Mouse (Mus musculus) forebrain, embryonic 16.5 days (tissue): ENCODE results near the gene Crtc2. TPM values are rescaled to one million over a fixed set of nuclear protein-coding genes. Genes with fewer than 3 reads are reported as not detected.

Experiments used
- ATAC-seq: fragments of 200-750 bp; cut with Nextera tagmentation; 2 replicates; pipeline ENCODE4 v1.8.0; 2017; ENCODE audit warnings: mild to moderate bottlenecking, moderate library complexity
- H3K27ac ChIP-seq: fragments of 300-500 bp; sonication (generic); 2 replicates; pipeline ENCODE4 v1.5.1; 2014; ENCODE audit warnings: low read length, control low read depth
- H3K27me3 ChIP-seq: fragments of 300-500 bp; sonication (generic); replicated peaks from 2 replicates; pipeline ENCODE4 v1.6.1; 2014; ENCODE audit warnings: low read length; ENCODE audit not compliant: control insufficient read depth, insufficient read depth
- H3K36me3 ChIP-seq: fragments of 300-500 bp; sonication (generic); 2 replicates; pipeline ENCODE4 v1.6.1; 2014; ENCODE audit not compliant: control insufficient read depth, insufficient read depth
- H3K4me1 ChIP-seq: fragments of 300-500 bp; sonication (generic); replicated peaks from 2 replicates; pipeline ENCODE4 v1.6.1; 2014; ENCODE audit warnings: low read length; ENCODE audit not compliant: control insufficient read depth, insufficient read depth
- H3K4me2 ChIP-seq: fragments of 300-500 bp; sonication (generic); 2 replicates; pipeline ENCODE4 v1.6.1; 2014; ENCODE audit warnings: mild to moderate bottlenecking, low read length, control low read depth
- H3K4me3 ChIP-seq: fragments of 300-500 bp; sonication (generic); replicated peaks from 2 replicates; pipeline ENCODE4 v1.5.1; 2014; ENCODE audit warnings: mild to moderate bottlenecking, low read length, control low read depth
- H3K9ac ChIP-seq: fragments of 300-500 bp; sonication (generic); replicated peaks from 2 replicates; pipeline ENCODE4 v1.6.1; 2014; ENCODE audit warnings: low read depth, low read length, control low read depth
- H3K9me3 ChIP-seq: fragments of 300-500 bp; sonication (generic); 2 replicates; pipeline ENCODE4 v1.6.1; 2016; ENCODE audit warnings: low read length; ENCODE audit not compliant: control insufficient read depth
- WGBS: fragments of 180-500 bp; shearing (Covaris S2); extraction: QIAGEN DNeasy Blood & Tissue Kit; methylation state at CpG from one replicate; pipeline ENCODE4 v1.1.7; 2014; 5-methylcytosine and 5-hydroxymethylcytosine counted together
- polyA plus RNA-seq: library from polyadenylated mRNA; unstranded; fragments of >200 nt; fragmentation: Nextera tagmentation; extraction: Ambion mirVana; gene quantifications from 2 replicates; pipeline ENCODE4 v1.2.1, GENCODE M21; 2015

Crtc2 gene
- polyA plus RNA-seq, 1 experiment from 2014 or later, result 23.2 TPM

DNA sequence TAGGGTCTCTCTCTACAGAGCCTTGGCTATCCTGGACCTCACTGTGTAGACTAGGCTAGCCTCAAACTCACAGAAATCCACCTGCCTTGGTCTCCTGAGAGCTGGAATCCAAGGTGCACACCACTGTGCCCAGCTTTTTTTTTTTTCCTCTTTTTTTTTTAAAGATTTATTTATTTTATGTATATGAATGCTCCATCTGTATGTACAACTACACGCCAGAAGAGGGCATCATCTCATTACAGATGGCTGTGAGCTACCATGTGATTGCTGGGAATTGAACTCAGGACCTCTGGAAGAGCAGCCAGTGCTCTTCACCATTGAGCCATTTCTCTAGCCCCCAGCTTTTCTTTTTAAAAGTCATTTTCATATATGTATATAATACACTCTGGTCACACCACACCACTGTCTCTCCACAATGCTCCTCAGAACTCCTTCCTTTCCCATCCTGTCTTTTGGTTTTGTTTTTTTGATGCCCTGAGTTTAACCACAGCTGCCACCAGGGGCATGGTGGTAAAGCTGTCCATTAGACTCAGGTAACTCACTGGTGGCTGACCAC is 38.1 kb upstream of the Crtc2 start:
- H3K9ac ChIP-seq, result no peak overlapping the region
- H3K4me3 ChIP-seq, result no peak overlapping the region
- H3K9me3 ChIP-seq, result no peaks in the 10 kb centered on the region
- ATAC-seq, result no peak
- no peak overlapping the region for H3K27ac ChIP-seq
- no peak overlapping the region for H3K4me2 ChIP-seq
- H3K27me3 ChIP-seq, result no peaks in the 10 kb centered on the region
- 28% methylated on average over 1 of the region's 1 CpGs for WGBS
- H3K36me3 ChIP-seq, result peaks cover 12% of the 10 kb centered on the region
- peaks cover 29% of the 10 kb centered on the region for H3K4me1 ChIP-seq

DNA sequence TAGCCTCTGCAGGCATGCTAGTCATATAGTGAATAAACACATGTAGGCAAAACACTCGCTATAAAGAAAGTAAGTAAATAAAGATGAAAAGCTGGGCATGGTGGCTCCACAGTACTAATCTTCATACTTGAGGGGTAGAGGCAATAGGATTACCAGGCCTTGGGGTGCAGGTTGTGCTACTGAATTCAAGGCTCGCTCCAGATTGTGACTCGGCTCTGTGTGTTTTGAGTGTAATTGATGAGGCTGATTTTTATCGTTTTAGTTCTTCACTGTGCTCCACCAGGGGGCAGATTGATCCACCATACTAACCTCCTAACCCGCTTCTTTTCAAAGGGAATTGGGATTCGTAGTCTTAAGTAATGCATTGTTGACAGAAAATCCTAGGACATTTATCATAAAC is 33.9 kb upstream of the Crtc2 start:
- Histone ChIP-seq H3K9ac (peak overlapping the region; percentile 61), H3K4me2 (peak overlapping the region; percentile 81), H3K4me3 (peak overlapping the region; percentile 45), H3K9me3 (no peaks in the 10 kb centered on the region), H3K27me3 (no peaks in the 10 kb centered on the region), H3K4me1 (peaks cover 11% of the 10 kb centered on the region), H3K36me3 (no peaks in the 10 kb centered on the region), H3K27ac (peak overlapping the region; percentile 51)
- 9% methylated on average over 6 of the region's 6 CpGs for WGBS
- peak; percentile 63 for ATAC-seq

DNA sequence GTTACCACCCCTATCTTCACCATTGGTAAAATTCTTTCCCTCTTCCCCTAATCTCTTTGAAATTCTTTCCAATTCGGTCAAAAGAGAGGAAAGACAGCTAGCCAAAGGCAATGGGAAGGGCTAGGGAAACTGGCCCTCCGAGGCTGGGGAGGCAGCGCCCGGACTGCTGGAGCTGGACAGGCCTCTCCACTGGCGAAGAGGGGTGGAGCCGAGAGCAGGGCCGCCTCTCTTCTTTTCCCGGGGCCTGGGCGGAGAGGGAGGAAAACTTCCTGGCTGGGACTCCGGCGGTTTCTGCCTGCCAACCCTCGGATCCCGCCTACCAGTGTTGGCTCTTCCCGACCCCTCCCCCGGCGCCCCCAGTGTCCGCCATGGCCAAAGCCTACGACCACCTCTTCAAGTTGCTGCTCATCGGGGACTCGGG is 33.4 kb upstream of the Crtc2 start:
- no peaks in the 10 kb centered on the region for H3K27me3 ChIP-seq
- peak; percentile 79 for ATAC-seq
- peak overlapping the region; percentile 61 for H3K9ac ChIP-seq
- H3K4me1 ChIP-seq, result peaks cover 11% of the 10 kb centered on the region
- 0% methylated on average over 16 of the region's 20 CpGs for WGBS
- peak overlapping the region; percentile 45 for H3K4me3 ChIP-seq
- peak overlapping the region; percentile 81 for H3K4me2 ChIP-seq
- H3K9me3 ChIP-seq, result no peaks in the 10 kb centered on the region
- H3K36me3 ChIP-seq, result no peaks in the 10 kb centered on the region
- peak overlapping the region; percentile 51 for H3K27ac ChIP-seq

DNA sequence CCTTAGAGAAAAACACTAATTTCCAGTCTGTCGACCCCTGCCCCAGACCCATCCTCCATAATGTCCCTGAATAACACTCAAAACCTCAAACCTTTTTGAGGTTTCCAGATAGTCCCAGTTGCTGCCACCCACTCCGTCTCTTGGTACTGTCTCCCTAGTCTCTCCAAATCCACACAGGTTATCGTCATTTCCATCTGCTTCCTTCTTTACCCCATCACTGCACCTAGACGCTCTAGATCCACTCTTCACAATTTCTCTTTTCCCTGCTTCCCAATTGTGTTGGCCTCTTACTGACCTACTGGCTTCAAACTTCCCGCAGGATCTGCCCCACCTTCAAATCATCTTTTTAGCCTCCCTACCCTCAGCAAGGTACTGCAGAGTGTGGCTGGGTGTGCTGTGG is 32.8 kb upstream of the Crtc2 start:
- peak overlapping the region; percentile 81 for H3K4me2 ChIP-seq
- peak overlapping the region; percentile 61 for H3K9ac ChIP-seq

DNA sequence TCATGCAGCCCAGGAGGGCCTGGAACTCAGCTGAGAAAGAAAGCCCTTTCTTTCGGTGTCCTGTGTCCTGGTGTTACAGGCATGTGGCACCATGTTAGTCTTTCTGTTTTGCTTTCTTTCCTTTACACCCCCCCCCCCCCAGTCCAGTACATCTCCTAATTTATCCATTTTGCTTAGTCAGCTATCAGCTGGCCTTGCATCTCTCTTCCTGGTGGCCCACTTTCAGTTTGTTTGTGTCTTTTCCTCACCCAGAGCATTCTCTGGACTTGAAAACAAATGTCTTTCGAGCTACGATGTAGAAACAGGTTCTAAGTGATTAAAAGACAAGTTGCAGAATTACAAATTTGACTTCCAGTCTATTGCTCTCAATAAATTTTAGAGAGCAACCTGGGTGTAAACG is 31.5 kb upstream of the Crtc2 start:
- no peak overlapping the region for H3K4me2 ChIP-seq
- peaks cover 11% of the 10 kb centered on the region for H3K4me1 ChIP-seq
- H3K27me3 ChIP-seq, result no peaks in the 10 kb centered on the region
- WGBS, result 87% methylated on average over 4 of the region's 4 CpGs
- no peak for ATAC-seq
- H3K4me3 ChIP-seq, result no peak overlapping the region
- H3K27ac ChIP-seq, result no peak overlapping the region
- no peaks in the 10 kb centered on the region for H3K36me3 ChIP-seq
- no peaks in the 10 kb centered on the region for H3K9me3 ChIP-seq
- no peak overlapping the region for H3K9ac ChIP-seq

More for the DNA sequence above, 32.8 kb upstream of the Crtc2 start:
- H3K4me3 ChIP-seq, result peak overlapping the region; percentile 45
- peaks cover 11% of the 10 kb centered on the region for H3K4me1 ChIP-seq
- H3K27me3 ChIP-seq, result no peaks in the 10 kb centered on the region
- H3K9me3 ChIP-seq, result no peaks in the 10 kb centered on the region
- WGBS, result 29% methylated on average over 5 of the region's 5 CpGs
- no peaks in the 10 kb centered on the region for H3K36me3 ChIP-seq
- H3K27ac ChIP-seq, result no peak overlapping the region
- ATAC-seq, result no peak

DNA sequence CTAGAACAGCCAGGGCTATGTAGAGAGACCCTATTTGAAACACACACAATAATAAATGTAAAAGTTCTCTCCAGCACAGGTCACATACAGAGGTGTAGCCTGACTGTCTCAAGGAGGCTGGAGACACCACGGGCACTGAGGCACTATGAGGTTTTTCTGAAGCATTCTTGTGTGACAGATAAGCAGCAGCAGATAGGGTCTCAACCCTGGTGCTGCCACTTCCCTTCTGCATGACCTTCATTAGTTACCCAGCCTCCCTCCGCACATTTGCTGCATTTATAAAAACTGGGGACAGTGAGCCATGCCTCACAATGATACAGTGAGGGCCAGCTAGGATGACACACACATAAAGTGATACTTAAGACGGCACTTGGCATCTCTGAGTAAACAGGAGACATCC is 31.0 kb upstream of the Crtc2 start:
- ATAC-seq, result no peak

DNA sequence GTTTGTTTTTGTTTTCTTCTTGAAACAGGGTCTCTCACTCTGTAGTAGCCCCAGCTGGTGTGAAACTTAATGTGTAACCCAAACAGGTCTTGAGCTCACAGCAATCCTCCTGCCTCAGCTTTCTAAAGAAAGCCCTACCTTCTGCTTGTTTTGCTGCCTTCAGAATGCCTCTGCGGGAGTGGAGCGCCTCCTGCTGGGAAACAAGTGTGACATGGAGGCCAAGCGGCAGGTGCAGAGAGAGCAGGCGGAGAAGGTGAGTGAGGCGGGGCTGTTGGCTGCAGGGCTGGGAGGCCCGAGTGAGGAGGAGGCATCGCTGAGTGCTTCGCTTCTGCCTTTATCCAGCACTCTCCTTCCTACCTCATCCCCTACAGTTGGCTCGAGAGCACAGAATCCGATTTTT is 29.6 kb upstream of the Crtc2 start:
- H3K27ac ChIP-seq, result no peak overlapping the region
- no peak for ATAC-seq

More for the DNA sequence above, 31.0 kb upstream of the Crtc2 start:
- H3K36me3 ChIP-seq, result no peaks in the 10 kb centered on the region
- no peaks in the 10 kb centered on the region for H3K9me3 ChIP-seq
- H3K4me1 ChIP-seq, result peaks cover 11% of the 10 kb centered on the region
- 81% methylated on average over 3 of the region's 3 CpGs for WGBS
- H3K4me3 ChIP-seq, result no peak overlapping the region
- no peak overlapping the region for H3K27ac ChIP-seq
- no peak overlapping the region for H3K9ac ChIP-seq
- no peaks in the 10 kb centered on the region for H3K27me3 ChIP-seq
- no peak overlapping the region for H3K4me2 ChIP-seq

DNA sequence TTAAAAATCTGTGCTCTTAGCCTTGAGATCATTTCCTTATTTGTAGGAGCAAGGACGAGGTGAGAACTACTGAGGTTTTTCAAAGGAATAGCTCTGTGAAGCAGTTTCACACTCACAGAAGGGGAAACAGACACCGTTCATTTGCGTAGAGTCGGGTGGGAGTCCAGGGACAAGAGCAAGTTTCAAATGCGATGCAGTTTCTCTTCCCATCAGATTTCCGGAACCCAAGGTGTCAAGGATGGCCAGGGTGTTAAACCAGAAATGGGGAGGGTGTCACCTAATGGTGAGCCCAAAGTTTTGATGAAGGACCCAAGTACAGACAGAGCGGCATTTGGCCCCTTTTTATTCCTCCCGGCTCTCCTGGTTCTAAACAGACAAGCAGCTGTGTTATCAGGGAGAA is 22.9 kb upstream of the Crtc2 start:
- Histone ChIP-seq H3K4me3 (peak overlapping the region; percentile 90), H3K9me3 (no peaks in the 10 kb centered on the region), H3K27ac (peak overlapping the region; percentile 87), H3K4me1 (peaks cover 13% of the 10 kb centered on the region), H3K27me3 (no peaks in the 10 kb centered on the region), H3K9ac (peak overlapping the region; percentile 89), H3K36me3 (peaks cover 10% of the 10 kb centered on the region), H3K4me2 (peak overlapping the region; percentile 90)
- ATAC-seq, result no peak
- 20% methylated on average over 8 of the region's 8 CpGs for WGBS

More for the DNA sequence above, 29.6 kb upstream of the Crtc2 start:
- Histone ChIP-seq H3K4me2 (no peak overlapping the region), H3K9me3 (no peaks in the 10 kb centered on the region), H3K9ac (no peak overlapping the region), H3K27me3 (no peaks in the 10 kb centered on the region), H3K4me1 (peaks cover 11% of the 10 kb centered on the region), H3K4me3 (no peak overlapping the region), H3K36me3 (no peaks in the 10 kb centered on the region)
- 89% methylated on average over 10 of the region's 10 CpGs for WGBS

DNA sequence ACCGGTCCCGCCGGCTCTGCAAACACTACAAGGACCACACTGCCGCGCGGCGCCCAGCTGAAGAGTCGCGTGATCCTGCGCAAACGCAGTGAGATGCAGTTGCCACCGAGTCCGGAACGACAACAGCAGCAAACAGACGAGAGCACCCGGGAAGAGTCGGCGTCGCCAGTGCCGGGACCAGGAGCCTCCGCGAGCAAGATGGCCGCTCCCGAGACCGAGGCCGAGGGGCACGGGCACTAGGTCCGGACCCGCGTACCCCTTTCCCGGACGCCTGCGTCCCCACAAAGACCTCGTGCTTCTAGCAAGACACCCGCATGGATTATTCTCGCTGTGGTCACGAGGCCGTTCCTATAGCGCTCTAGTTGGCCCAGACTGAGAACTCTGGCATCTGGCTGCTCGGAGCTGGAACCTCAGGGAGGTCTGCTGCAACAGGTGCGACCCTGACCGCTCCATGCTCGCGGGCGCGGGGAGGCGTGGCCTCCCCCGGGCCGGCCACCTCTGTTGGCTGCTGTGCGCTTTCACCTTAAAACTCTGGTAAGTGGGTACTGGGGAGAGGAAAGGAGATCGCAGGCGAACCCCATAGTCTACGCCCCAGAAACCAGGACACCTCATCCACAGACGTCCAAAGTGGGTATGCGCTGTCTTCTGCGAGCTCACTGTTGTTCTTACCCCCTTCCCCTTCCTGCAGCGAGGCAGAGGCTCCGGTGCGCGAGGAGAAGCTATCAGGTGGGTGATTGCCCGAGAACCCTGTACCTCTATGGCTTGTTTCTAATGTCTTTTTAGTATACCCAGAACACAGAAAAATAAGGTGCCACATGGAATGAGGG is 22.2 kb upstream of the Crtc2 start, which contains the start of gene Jtb:
Gene Jtb (plus strand): TSS at position 91 of the 827 bp plus-strand sequence.
- H3K4me1 ChIP-seq, result peaks cover 13% of the 10 kb centered on the region
- H3K4me3 ChIP-seq, result peak within 1 kb of the TSS; percentile 90
- peak within 1 kb of the TSS; percentile 87 for H3K27ac ChIP-seq
- H3K36me3 ChIP-seq, result peaks cover 10% of the 10 kb centered on the region
- H3K27me3 ChIP-seq, result no peaks in the 10 kb centered on the region
- H3K9me3 ChIP-seq, result no peaks in the 10 kb centered on the region
- under 1% methylated on average over 61 of the region's 61 CpGs for WGBS
- peak; percentile 99 for ATAC-seq
- peak within 1 kb of the TSS; percentile 89 for H3K9ac ChIP-seq
- peak within 1 kb of the TSS; percentile 90 for H3K4me2 ChIP-seq
